Mouse (Mus musculus): ENCODE measurements around the gene Dock4. TPM values are rescaled to one million over a fixed set of nuclear protein-coding genes. Genes with fewer than 3 reads are reported as not detected.
A peak's percentile ranks its signal among the peaks of the same experiment; 100 is the strongest.

Gene Dock4
- 30.5 and 34.3 TPM in 2 replicates for polyA plus RNA-seq (2014; fragmentation: Nextera tagmentation; extraction: Ambion mirVana)

DNA sequence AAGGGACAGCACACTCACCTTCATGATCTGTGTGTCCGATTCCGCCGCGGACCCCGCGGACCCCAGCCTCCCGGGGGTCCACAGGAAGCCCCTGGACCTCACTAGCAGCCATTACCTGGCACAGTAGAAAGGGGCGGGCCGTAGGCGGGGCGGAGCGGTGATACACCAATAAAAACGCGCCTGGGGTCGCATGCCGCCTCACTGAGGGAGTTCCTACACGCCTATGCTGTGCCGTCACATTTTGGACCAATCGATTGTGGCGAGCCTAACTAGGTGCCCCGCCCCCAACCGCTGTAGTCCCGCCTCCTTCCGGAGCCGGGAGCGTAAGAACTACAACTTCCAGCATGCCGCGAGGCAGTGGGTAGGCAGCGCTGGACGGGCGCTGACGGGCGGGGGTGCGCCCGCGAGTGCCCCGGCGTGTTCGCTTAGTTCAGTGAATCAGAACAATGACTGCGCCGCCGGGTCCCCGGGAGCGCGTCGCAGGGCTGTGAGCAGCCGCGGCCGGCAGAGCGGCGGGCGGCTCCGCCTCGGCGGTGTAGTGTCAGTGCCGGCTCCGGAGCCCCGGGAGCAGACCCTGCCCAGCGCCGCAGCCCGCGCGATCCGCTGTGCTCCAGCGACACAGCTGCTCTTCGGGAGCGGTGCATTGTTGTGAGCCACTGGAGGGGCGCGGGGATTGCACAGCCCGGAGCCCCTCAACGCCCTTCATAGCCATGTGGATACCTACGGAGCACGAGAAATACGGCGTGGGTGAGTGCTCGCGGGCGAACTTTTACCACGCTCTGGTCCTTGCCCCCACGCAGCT, at the start of gene Dock4, which contains the start of gene Zfp277:
Gene Dock4, plus strand, starts transcription at position 305 of the 802 bp plus-strand sequence.
Gene Zfp277, minus strand, starts transcription at position 255 of the 802 bp plus-strand sequence.
- Histone ChIP-seq H3K9me3 (ENCODE audit: control insufficient read depth, low read length) (no peaks in the 10 kb centered on the region), H3K27ac (replicated peaks; ENCODE audit: low read depth, low read length) (peak within 1 kb of the TSS; percentile 96), H3K27me3 (ENCODE audit: control insufficient read depth, insufficient read depth, low read length) (no peaks in the 10 kb centered on the region), H3K4me1 (ENCODE audit: control insufficient read depth, insufficient read depth, low read length) (peaks cover 25% of the 10 kb centered on the region), H3K4me3 (replicated peaks; ENCODE audit: low read depth, low read length) (peak within 1 kb of the TSS; percentile 68), H3K9ac (replicated peaks; ENCODE audit: low read length) (peak within 1 kb of the TSS; percentile 80), H3K4me2 (ENCODE audit: low read length) (peak within 1 kb of the TSS; percentile 82), H3K36me3 (ENCODE audit: control insufficient read depth, insufficient read depth, low read length) (no peaks in the 10 kb centered on the region)
- DNase-seq (peak; percentile 100), ATAC-seq (ENCODE audit: low FRiP score, low TSS enrichment) (peak; percentile 98)
- WGBS, result under 1% methylated on average over 80 of the region's 80 CpGs

DNA sequence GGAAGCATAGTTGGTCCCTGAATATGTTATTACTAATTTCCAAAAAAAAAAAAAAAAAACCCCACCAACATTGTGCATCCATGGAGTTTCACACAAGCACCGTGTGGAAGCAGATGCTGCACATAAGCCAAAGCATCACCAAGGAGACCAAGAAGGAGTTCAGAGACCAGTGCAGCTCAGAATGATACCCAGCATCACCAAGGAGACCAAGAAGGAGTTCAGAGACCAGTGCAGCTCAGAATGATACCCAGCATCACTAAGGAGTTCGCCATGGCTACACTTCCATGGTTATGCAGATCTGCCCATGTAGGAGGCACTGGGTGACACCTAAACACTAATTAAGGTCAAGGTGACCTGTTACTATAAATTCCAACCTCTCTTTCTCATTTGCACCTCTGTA, 46.8 kb upstream of the Dock4 start:
- no peak overlapping the region for H3K27ac ChIP-seq (replicated peaks; ENCODE audit: low read depth, low read length)
- no peaks in the 10 kb centered on the region for H3K27me3 ChIP-seq (ENCODE audit: control insufficient read depth, insufficient read depth, low read length)
- no peak for DNase-seq
- H3K9me3 ChIP-seq (ENCODE audit: control insufficient read depth, low read length), result 0 out of 2 replicates have a peak, but pooled peaks cover 3% of the 10 kb centered on the region
- H3K4me1 ChIP-seq (ENCODE audit: control insufficient read depth, insufficient read depth, low read length), result no peaks in the 10 kb centered on the region
- no peak overlapping the region for H3K9ac ChIP-seq (replicated peaks; ENCODE audit: low read length)
- no peak overlapping the region for H3K4me3 ChIP-seq (replicated peaks; ENCODE audit: low read depth, low read length)
- no peaks in the 10 kb centered on the region for H3K36me3 ChIP-seq (ENCODE audit: control insufficient read depth, insufficient read depth, low read length)
- H3K4me2 ChIP-seq (ENCODE audit: low read length), result no peak overlapping the region
- no peak for ATAC-seq (ENCODE audit: low FRiP score, low TSS enrichment)
- 61% methylated on average over 2 of the region's 2 CpGs for WGBS

DNA sequence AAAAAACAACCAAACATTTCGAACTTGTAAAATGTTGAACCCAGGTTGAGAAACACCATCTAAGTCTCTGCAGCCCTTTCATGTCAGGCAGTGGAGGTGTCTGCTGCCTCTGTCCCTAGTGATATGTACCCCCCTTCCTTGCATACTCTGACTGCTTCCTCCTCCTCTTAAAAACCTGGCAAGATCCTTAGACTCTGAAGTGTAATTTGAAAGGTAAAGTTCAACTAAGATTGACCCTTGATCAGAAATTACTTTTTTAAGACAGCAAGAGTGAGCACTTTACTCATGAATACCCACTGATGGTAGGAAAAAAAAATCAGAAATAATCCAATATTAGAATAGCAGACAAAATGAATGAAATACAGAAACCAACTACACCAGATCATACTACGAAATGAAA, 46.4 kb upstream of the Dock4 start:
- Histone ChIP-seq H3K9ac (replicated peaks; ENCODE audit: low read length) (no peak overlapping the region), H3K4me2 (ENCODE audit: low read length) (no peak overlapping the region), H3K4me3 (replicated peaks; ENCODE audit: low read depth, low read length) (no peak overlapping the region), H3K36me3 (ENCODE audit: control insufficient read depth, insufficient read depth, low read length) (no peaks in the 10 kb centered on the region), H3K4me1 (ENCODE audit: control insufficient read depth, insufficient read depth, low read length) (no peaks in the 10 kb centered on the region), H3K9me3 (ENCODE audit: control insufficient read depth, low read length) (0 out of 2 replicates have a peak, but pooled peaks cover 3% of the 10 kb centered on the region), H3K27ac (replicated peaks; ENCODE audit: low read depth, low read length) (no peak overlapping the region), H3K27me3 (ENCODE audit: control insufficient read depth, insufficient read depth, low read length) (no peaks in the 10 kb centered on the region)
- DNase-seq (no peak), ATAC-seq (ENCODE audit: low FRiP score, low TSS enrichment) (no peak)
- 95% methylated on average over 2 of the region's 2 CpGs for WGBS

GRCm38 (mm10) chr12:40399812-40400211, 45.9 kb upstream of the Dock4 start:
- no peak for ATAC-seq (ENCODE audit: low FRiP score, low TSS enrichment)
- H3K27me3 ChIP-seq (ENCODE audit: control insufficient read depth, insufficient read depth, low read length), result no peaks in the 10 kb centered on the region
- H3K9ac ChIP-seq (replicated peaks; ENCODE audit: low read length), result no peak overlapping the region
- H3K36me3 ChIP-seq (ENCODE audit: control insufficient read depth, insufficient read depth, low read length), result no peaks in the 10 kb centered on the region
- H3K27ac ChIP-seq (replicated peaks; ENCODE audit: low read depth, low read length), result no peak overlapping the region
- no peak overlapping the region for H3K4me2 ChIP-seq (ENCODE audit: low read length)
- 0 out of 2 replicates have a peak, but pooled peaks cover 3% of the 10 kb centered on the region for H3K9me3 ChIP-seq (ENCODE audit: control insufficient read depth, low read length)
- 85% methylated on average over 10 of the region's 10 CpGs for WGBS
- H3K4me3 ChIP-seq (replicated peaks; ENCODE audit: low read depth, low read length), result no peak overlapping the region
- no peaks in the 10 kb centered on the region for H3K4me1 ChIP-seq (ENCODE audit: control insufficient read depth, insufficient read depth, low read length)
- DNase-seq, result no peak

DNA sequence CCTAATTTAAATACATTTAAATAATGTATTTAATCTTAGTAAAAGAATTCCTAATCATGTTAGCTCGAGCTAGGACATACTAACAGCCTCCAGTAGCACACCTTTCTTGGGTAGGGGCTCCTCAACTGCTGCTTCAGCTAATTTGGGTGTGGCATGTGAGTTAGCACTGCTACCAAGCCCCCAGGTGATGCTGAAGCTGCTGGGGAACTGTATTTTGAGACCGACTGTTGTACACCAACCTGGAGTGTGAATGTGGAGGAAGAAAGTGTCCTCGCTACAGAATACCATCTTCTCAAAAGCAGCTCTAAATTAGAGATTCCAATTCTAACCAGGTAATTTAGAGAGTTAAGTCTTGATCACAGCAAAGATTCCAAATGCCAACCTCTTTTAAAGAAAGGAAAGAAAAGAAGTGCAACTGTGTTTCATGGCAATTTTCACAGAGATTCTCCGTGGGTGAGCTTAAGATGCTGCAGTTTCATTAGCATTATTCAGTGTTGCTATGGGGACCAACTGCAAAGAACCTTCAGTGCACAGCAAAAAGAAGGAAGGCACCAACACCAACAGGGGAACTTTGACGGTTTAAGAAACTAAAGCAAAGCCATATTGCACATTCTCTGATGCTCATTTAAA, 31.0 kb upstream of the Dock4 start:
- Histone ChIP-seq H3K4me1 (ENCODE audit: control insufficient read depth, insufficient read depth, low read length) (peaks cover 17% of the 10 kb centered on the region), H3K4me3 (replicated peaks; ENCODE audit: low read depth, low read length) (no peak overlapping the region), H3K4me2 (ENCODE audit: low read length) (peak overlapping the region; percentile 10), H3K36me3 (ENCODE audit: control insufficient read depth, insufficient read depth, low read length) (no peaks in the 10 kb centered on the region), H3K27ac (replicated peaks; ENCODE audit: low read depth, low read length) (peak overlapping the region; percentile 56), H3K9me3 (ENCODE audit: control insufficient read depth, low read length) (peaks cover 2% of the 10 kb centered on the region; the same call in 1 of the 2 replicates), H3K27me3 (ENCODE audit: control insufficient read depth, insufficient read depth, low read length) (no peaks in the 10 kb centered on the region), H3K9ac (replicated peaks; ENCODE audit: low read length) (no peak overlapping the region)
- peak; percentile 73; the same call in 1 of the 2 replicates for ATAC-seq (ENCODE audit: low FRiP score, low TSS enrichment)
- peak; percentile 75 for DNase-seq
- 13% methylated on average over 5 of the region's 5 CpGs for WGBS

- Histone ChIP-seq H3K36me3 (ENCODE audit: control insufficient read depth, insufficient read depth, low read length) (no peaks in the 10 kb centered on the region), H3K27ac (replicated peaks; ENCODE audit: low read depth, low read length) (no peak overlapping the region; the same call in 1 of the 2 replicates), H3K27me3 (ENCODE audit: control insufficient read depth, insufficient read depth, low read length) (no peaks in the 10 kb centered on the region), H3K4me2 (ENCODE audit: low read length) (peak overlapping the region; percentile 10), H3K9me3 (ENCODE audit: control insufficient read depth, low read length) (no peaks in the 10 kb centered on the region), H3K4me3 (replicated peaks; ENCODE audit: low read depth, low read length) (no peak overlapping the region), H3K4me1 (ENCODE audit: control insufficient read depth, insufficient read depth, low read length) (peaks cover 17% of the 10 kb centered on the region), H3K9ac (replicated peaks; ENCODE audit: low read length) (no peak overlapping the region)
- peak; percentile 24 for DNase-seq
- no peak for ATAC-seq (ENCODE audit: low FRiP score, low TSS enrichment)
- 48% methylated on average over 8 of the region's 8 CpGs for WGBS
Observed at GRCm38 (mm10) chr12:40415312-40415925, 30.3 kb upstream of the Dock4 start.

DNA sequence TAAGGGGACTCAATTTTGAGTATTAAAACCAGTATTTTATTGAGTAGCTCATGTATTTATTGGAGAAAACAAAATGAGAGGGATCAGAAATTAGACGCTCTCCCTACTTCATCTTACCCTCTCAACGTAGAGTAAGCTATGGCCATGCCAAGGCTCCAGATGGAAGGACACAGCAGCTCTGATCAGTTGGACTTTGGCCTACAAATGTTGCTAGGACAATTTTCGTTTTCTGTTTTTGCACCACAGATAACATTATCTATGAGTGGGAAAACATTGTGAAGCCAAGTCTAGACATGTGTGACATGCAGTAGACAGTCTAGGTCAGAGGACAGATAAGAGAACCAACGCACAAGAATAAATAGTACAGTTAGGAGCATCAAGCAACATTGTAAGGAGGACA, 28.5 kb upstream of the Dock4 start:
- 95% methylated on average over 4 of the region's 4 CpGs for WGBS
- no peak for DNase-seq
- ATAC-seq (ENCODE audit: low FRiP score, low TSS enrichment), result no peak

DNA sequence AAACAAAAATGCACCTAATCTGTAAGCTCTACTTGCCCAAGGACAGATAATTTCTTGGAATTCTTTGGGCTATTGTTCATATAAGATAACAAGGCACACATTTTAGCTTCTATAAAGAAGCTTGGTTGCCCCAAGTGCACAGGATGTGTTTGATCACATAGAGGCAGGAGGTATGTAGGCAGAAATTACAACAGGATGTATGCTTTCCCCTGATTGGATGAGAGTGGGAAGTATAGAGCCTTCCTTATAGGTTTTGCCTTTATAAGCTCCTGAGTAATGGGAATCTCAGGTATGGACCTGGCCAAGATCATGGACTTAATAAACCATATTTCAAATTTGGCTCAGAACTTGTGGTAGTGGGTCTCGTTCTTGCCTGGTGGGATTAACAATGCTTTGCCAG, 20.8 kb upstream of the Dock4 start:
- 84% methylated on average over 1 of the region's 1 CpGs for WGBS
- ATAC-seq (ENCODE audit: low FRiP score, low TSS enrichment), result no peak
- Histone ChIP-seq H3K27me3 (ENCODE audit: control insufficient read depth, insufficient read depth, low read length) (no peaks in the 10 kb centered on the region), H3K4me1 (ENCODE audit: control insufficient read depth, insufficient read depth, low read length) (no peaks in the 10 kb centered on the region), H3K4me3 (replicated peaks; ENCODE audit: low read depth, low read length) (no peak overlapping the region), H3K27ac (replicated peaks; ENCODE audit: low read depth, low read length) (no peak overlapping the region), H3K36me3 (ENCODE audit: control insufficient read depth, insufficient read depth, low read length) (no peaks in the 10 kb centered on the region), H3K9me3 (ENCODE audit: control insufficient read depth, low read length) (no peaks in the 10 kb centered on the region), H3K4me2 (ENCODE audit: low read length) (no peak overlapping the region), H3K9ac (replicated peaks; ENCODE audit: low read length) (no peak overlapping the region)
- DNase-seq, result no peak

More for the DNA sequence above, 28.5 kb upstream of the Dock4 start:
- Histone ChIP-seq H3K9ac (replicated peaks; ENCODE audit: low read length) (no peak overlapping the region), H3K36me3 (ENCODE audit: control insufficient read depth, insufficient read depth, low read length) (no peaks in the 10 kb centered on the region), H3K27ac (replicated peaks; ENCODE audit: low read depth, low read length) (no peak overlapping the region), H3K4me2 (ENCODE audit: low read length) (no peak overlapping the region), H3K4me3 (replicated peaks; ENCODE audit: low read depth, low read length) (no peak overlapping the region), H3K9me3 (ENCODE audit: control insufficient read depth, low read length) (no peaks in the 10 kb centered on the region), H3K4me1 (ENCODE audit: control insufficient read depth, insufficient read depth, low read length) (peaks cover 17% of the 10 kb centered on the region), H3K27me3 (ENCODE audit: control insufficient read depth, insufficient read depth, low read length) (no peaks in the 10 kb centered on the region)

Data from midbrain, embryonic 14.5 days (tissue).